Mouse (Mus musculus) gastrocnemius, postnatal 10 days (tissue): ENCODE measurements around the gene Ptch2. TPM values are rescaled to one million over a fixed set of nuclear protein-coding genes. Genes with fewer than 3 reads are reported as not detected.

Experiments used
- DNase-seq: peaks from one replicate; pipeline ENCODE4 v3.0.0; 2021; ENCODE audit warnings: mixed read lengths
- total RNA-seq, 2 experiments: library from RNA; stranded (reverse); gene quantifications; 2 replicates each; pipeline ENCODE4 v1.2.3; 2021

The Ptch2 gene
- total RNA-seq, 2 experiments from 2014 or later: 4.8 to 9.6 TPM

DNA sequence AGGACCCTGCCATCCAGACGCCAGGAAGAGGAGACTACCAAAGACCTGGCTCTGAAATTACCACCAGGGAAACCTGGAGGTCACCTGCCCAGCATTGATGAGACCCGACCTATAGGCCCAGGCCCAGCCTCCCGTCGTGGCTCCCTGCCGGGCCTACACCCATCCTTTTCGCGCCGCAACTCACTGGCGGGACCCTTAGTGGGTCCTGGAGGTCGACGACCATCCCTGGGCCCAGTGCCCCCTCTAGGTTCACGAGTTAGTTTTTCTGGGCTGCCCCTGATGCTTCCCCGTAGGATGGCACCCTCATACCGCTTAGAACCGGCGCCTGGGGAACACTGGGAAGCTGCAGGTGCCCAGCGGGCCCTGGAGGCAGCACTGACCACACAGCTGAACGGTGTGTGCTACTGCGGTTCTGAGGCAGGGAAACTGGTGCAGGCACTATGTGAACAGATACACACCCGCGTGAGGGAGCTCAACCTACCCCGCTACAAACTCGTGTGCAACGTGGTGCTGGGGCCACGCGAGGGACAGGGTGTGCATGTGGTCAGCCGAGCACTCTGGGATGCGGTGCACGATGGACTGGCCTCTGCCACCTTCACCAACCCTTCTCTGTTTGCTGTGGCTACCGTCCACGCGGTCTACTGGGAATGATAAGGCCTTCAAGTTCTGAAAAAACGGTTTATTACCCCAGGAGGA, 32.3 kb downstream of the Ptch2 start:
- no peak for DNase-seq

DNA sequence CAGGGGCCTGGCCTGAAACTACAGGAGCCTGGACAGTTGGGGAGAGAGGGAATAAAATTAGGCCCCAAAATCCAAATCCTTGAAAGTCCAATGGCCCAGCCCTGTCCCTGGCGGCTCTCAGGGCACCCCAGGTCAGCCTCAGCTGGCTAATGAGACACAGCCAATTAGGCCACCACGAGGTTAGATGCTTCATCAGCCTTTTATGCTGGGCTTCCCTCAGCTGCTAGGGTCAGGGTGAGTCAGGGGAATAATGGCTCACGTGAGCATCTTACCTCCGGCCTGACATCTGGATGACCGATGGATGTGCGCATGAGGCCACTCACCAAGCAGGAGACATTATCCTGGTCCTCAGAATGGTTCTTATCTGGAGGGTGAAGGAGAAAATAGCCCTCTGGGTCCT, 34.9 kb downstream of the Ptch2 start:
- DNase-seq: no peak

DNA sequence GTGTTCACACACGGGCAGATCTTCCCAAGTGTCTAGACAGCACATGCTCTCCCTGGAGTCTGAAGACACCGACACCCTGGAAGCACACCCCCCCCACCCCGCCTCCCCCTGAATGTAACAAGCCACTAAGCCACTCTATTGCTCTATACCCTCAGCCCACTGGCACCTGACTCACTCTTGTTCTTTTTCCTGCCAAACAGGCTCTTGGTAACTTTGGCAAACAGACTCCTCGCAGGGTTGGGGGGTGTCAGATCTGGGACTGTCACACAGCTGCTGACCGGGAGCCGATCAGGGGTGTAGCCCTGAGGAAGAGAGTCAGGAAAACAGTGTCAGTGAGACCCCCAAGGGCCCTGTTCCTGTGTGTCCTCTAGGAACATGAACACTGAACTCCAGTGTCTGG, 35.3 kb downstream of the Ptch2 start:
- no peak for DNase-seq

DNA sequence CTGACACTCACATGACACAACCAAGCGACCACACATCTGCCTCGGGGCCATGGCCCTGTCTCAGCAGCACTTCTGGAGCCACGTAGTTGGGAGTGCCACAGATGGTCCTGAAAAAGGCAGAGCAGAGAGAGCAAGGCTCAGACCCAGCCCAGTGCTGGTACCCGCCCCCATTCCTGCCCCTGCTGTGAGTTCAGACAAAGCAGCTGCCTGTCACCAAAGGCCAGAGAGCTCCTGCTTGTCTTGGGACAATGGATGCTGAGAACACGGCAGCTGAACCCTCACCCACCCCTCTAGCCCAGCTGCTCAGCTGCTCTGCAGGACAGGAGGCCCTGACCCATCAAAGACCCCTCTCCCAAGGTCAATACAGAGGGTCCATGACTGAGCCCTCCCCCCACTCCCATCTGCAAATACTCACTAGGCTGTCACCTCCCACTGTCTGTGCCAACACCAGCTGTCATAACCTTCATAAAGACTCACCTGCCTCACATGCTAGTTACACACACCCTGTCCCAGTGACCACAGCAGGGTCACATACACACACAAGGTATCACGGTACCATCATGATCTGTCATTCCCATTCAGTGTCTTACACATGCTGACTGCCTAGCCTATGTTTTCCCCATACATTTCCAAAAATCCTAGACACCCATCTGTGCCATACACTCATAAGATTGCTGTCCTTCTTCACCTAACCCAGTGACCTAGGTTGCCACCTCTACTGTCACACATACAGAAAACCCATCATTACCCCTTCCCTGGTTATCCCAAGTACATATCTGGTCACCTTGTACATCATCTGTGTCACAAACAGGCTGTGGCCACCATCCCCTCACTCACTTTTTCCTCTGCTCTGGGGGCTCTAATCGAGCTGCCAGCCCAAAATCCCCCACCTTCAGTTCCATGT, 36.3 kb downstream of the Ptch2 start:
- no peak for DNase-seq

DNA sequence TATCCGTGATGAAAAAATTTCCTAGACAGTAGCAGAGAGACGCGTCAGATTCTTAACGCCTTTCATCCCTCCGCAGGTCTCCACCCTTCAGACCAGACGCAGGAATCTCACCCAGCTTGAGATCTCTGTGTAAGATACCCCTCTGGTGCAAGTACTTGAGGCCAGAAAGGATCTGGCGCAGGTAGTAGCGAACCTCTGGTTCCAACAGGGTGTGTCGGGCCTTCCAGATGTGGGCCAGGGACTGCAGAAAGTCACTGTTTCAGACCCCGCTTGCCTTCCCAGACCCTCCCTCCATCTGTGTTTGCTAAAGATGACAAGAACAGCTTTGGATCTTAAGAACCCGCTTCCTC, 36.9 kb downstream of the Ptch2 start:
- DNase-seq: no peak

DNA sequence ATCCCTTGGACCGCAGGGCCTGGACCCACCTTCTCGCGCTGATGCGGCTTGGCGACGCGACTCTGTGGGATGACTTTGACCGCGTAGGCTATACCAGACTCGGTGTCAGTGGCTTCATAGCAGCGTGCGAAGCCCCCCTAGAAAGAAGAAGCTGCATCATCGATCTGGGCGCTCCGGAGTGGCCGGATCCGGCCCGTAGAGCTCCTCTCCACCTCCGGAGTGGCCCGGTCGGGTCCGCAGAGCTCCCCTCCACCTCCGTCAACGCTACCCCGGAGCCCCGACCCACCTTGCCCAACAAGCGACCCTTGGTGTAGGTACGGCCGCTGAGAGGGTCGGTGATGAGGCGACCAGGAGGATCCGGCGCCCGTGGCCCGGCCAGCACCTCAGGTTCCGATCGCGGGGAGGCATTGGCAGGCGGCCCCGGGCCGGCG, 37.5 kb downstream of the Ptch2 start:
- DNase-seq: no peak

DNA sequence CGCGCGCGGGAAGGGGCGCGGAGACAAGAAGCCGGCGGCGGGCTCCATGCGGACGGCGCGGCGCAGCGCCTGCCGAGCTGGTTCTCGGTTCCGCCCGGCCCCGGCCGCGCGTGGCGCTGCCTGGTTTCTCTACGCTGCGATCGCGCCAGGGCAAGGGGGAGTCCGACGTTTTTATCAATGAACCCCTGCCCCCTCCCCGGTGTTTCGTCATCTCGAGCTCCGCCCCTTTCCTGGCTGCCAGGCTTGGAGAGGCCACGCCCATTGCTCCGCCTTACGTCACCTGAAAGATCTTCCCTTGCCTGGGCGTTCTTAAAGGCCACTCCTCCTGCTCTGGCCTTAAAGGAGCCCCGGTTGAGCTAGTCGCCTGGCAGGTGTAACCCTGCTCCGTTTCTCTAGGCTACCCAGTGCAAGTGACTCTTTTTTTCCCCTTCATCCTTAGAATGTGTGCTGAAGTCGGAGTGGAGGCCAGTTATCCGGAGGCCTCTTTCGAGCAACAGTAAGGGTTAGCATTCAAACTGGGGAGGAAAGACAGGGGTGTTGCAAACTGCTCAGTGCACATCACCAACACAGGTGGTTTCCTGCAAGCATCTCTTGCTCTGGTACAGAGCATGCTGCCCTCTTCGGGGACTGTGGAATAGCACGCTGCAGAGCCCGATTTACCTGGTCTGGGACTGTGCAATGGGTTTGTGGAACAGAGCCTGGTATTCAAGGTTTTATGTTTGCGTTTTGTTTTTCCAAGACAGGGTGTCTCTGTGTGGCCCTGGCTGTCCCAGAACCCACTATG, 38.1 kb downstream of the Ptch2 start, which contains the start of gene Plk3:
Gene Plk3, minus strand, starts transcription at position 147 of the 784 bp plus-strand sequence.
- DNase-seq: peak; percentile 94

DNA sequence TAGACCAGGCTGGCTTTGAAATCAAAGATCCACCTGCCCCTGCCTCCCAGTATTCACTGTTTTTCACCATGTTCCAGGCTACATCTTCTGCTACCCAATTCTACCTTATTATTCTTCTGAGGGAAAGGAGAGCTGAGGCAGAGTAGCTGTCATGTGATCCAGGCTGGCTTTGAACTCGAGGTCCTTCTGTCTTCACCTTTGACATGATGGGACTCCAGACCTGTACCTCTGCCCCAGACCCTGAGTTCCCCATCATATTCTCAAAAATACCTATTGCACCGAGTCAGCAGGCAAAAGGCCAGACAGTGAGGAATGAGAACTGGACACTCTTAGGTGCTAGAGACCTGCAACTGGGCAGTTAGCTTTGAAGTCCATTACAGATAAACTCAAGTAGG, 38.7 kb downstream of the Ptch2 start:
- DNase-seq: no peak

DNA sequence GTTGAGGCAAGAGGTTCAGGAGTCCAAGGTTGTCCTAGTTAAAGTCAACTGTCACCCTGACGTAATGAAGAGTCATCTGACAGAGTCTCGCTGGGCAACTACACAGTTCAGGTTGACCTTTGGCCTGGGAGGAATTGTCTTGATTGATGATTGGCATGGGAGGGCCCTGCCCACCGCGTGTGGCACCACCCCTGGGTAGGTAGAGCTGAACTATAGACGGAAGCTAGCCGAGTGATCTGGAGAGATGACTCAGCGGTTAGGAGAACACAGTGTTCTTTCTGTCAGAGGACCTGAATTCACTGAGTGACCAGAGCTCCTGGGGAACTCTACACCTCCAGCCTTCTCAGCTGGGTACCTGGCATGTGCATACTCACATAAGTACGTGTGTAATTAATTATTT, 40.2 kb downstream of the Ptch2 start:
- no peak for DNase-seq

DNA sequence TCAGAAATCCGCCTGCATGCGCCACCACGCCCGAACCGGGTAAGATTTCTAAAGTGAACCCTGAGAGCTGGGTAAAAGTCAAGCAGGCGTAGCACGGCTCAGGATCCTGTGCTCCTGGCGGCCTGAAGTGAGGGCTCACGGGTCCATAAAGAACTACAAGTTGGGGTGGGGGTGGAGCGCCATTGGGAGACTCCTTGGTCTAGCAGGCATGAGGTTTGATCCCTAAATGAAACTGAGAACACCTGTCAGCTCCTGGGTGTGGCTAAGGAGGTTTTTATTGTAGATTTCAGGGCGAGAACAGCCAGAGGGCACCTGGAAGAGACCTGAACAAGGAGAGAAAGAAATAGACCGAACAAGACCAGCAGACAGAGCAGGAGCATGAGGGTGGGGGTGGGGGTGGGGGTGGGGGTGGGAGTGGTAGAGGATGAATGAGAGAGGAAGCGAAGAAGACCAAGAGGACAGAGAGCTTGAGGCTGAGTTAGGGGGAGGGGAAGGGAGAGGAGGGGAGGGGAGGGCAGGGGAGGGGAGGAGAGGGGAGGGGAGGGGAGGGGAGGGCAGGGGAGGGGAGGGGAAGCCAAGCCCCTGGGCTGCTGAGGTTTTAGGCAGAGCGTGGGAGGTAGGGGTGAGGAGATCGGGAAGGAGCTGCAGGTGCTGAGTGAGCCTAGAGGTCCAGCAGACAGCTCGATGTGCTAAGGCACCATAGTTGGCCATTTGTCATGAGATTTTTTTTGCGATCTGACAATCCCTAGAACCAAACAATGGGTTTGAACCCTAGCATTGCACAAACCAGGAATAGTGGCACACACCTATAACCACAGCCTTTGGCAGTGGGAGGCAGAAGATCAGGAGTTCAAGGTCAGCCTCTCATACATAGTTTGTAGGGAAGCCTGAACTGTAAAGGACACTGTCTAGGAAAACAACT, 42.7 kb downstream of the Ptch2 start:
- no peak for DNase-seq

DNA sequence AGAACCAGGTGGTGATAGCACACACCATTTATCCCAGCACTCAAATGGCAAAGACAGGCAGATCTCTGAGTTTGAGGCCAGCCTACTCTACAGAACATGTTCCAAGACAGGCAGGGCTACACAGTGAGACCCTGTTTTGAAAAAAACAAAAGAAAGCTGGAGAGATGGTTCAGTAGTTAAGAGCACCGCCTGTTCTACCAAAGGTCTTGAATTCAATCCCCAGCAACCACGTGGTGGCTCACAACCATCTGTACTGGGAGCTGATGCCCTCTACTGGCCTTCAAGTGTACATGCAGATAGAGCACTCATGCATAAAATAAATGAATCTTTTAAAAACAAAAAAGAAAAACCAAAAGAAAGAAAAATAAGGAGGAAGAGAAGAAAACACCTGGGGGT, 43.3 kb downstream of the Ptch2 start:
- DNase-seq: no peak

DNA sequence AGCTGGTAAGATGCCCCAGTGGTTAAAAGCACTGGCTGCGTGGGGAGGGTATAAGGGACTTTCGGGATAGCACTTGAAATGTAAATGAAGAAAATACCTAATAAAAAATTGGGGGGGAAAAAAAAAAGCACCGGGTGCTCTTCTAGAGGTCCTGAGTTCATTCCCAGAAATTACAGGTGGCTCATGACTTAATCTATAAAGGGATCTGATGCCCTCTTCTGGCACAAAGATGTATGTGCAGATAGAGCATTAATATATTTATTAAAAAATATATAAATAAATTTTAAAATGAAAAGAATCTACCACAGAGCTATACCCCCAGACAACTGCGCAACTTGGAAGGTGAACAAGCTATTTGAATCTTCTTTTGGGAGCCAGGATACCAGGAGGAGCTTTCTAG, 44.7 kb downstream of the Ptch2 start:
- no peak for DNase-seq

DNA sequence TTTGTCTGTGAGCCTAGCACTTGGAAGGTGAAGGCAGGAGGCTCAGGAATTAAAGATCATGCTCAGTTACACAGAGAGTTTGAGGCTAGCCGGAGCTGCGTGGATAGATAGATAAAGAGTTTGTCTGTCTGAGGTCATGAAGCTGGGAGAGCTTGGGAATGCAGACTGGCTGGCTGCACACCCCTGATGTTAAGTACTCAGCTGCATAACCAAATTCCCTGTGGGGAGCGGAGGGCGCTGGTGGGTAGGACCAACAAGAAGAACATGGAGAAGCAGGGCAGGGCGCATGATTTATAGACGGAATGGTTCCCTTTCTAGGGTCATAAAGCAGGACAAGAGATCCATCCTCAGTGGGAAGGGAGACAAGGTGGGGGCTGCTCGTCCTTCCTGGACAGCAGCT, 47.1 kb downstream of the Ptch2 start:
- DNase-seq: no peak

DNA sequence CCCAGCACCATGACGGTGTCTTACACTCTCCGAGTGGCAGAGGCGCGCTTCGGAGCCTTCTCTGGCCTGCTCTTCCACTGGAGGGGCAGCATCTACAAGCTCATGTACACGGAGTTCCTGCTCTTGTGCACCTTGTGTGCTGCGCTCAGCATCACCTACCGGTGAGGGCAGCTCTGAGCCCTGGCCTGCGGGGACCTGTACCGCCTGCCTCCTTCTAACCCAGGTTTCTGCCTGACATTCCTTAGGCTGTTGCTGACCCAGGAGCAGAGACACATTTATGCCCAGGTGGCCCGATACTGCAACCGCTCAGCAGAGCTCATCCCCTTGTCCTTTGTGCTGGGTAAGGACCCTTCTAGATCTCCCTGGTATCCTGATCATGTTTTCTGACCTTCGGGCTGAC, 49.4 kb downstream of the Ptch2 start:
- DNase-seq: no peak

DNA sequence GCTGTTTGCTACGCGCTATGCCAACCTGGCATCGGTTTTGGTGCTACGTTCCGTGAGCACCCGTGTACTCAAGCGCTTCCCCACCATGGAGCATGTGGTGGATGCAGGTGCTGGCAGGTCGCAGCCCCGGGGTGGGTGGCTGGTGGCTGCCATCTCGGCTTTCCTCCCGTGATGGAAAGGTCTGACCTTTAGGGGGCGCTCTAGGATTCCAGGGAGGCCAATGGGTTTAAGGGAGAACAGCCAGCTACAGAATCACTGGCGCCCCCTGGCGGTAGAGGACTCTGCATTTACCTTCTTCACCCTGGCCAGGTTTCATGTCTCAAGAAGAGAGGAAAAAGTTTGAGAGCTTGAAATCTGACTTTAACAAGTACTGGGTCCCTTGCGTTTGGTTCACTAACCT, 50.3 kb downstream of the Ptch2 start:
- peak; percentile 93 for DNase-seq

DNA sequence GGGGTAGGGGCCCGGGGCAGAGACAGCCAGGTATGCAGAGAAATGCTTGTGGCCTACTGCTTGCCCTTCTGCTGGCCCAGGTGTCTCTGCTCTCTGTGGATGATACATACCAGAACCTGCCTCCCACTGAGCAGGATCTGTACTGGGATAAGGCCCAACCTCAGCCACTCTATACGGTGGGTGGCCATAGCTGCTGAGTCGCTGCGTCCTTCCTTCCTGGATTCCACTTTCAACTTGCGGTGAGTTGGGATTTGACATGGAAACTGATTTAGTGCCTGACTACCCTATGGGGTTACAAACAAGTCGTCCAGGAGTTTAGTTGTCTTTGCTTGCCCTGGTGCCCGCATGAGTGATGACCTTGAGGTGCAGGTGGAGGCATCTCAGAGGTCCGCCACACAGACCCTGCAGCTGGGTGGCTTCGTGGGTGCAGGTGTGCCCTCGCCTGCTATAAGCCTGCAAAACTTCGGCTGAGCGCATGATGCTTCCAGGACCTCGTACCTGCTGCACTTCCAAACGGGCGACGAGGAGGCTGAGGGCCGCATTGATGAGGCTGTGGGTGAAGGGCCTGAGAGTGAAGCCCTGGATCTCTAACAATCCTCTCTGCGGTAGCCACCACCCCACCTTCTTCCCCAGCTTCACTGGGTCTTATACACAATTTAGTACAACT, 52.3 kb downstream of the Ptch2 start:
- DNase-seq: no peak

DNA sequence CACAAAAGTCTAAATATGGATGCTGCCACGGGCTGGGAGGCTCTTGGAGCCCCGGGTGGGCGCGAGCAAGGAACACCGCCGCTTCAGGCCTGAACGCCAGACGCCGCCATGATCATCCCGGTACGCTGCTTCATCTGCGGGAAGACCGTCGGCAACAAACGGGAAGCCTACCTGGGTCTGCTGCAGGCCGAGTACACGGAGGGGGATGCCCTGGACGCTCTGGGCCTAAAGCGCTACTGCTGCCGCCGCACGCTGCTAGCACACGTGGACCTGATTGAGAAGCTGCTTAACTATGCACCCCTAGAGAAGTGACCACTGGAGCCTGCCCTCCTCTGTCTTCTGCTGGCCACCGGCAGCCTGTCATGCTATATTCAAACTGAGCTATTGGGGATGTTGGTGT, 52.9 kb downstream of the Ptch2 start:
- DNase-seq: no peak

DNA sequence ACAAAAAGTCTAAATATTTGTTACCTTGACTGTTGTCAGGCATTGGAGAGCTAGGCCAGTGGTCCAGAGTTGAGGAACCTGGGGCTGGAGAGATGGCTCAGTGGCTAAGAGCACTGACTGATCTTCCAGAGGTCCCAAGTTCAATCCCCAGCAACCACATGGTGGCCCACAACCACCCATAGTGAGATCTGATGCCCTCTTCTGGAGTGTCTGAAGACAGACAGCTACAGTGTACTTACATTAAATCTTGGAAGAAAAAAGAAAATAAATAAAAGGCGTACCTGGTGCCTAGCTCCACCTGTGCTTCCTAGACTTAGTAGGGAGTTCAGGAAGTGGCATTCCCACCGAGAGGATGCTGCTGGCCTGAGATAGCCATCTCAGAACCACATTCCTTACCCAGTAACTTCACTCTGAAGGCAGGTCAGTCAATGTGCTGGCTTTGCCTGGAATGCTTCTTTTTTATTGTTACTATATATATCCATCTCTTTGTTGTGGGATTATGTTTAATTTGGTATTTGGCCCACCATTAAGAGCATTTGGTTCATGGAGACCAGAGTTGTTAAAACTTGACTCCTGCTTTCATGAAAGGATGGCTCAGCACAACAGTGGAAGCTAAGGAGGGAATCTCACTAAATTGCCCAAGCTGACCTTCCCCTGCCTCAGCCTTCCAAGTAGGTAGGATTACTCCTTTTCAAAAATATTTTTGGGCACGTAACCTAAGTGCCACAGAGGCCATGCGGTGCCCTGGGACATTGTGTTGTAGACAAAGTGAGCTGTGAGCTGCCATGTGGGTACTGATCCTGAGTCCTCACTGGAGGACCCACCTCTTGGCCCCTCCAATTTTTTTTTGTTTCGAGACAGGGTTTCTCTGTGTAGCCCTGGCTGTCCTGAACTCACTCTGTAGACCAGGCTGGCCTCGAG, 53.7 kb downstream of the Ptch2 start:
- no peak for DNase-seq

DNA sequence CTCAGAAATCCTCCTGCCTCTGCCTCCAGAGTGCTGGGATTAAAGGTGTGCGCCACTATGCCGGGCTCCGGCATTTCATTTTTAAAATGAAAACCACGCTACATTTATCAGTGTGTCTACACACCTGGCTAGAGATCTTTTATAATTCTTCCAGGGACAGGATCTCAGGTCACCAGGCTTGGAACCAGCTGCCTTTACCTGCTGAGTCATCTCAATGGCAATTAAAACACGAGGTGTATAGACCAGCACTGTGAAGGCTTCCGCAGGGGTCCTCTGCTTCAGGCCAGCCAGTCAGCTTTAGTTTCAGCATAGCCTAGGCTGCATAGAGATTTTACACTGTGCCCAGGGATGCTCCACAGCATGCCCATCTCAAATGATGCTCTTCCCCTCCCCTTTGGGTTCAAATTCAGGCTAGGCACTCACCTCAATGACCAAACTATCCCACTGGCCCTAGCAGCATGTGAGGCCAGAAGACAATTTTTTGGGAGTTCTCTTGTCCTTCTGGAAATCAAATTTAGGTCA, 54.4 kb downstream of the Ptch2 start:
- DNase-seq: no peak

DNA sequence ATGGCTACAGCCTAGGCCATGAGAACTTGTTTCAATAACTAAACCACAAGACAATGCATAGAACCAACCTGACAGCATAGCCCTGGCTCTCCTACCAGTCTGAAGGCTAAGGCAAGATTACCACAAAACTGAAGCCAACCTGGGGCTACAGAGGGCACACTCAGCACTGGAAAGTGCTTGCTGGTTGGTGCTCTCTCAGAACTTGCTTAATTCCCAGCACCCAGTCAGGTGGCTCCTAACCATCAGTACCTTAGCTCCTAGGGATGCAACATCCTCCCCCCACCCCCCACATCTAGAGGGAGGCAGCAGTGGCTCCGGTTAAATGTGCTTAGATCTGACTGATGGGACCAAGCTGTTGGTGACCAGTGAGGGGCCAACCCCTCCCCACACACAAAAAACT, 55.5 kb downstream of the Ptch2 start:
- no peak for DNase-seq
